Mouse (Mus musculus) cerebellum, adult 18-20 months (tissue): ENCODE measurements around the gene Sec14l1.
"Not testable (repeated sequence)": the region's sequence is repeated elsewhere in the genome, so short reads cannot be mapped to it uniquely, and the experiment has no call there.

Experiments used
- DNase-seq, 2 experiments: peaks; one replicate each; pipeline ENCODE4 v3.0.0; 2021

Sec14l1 gene

DNA sequence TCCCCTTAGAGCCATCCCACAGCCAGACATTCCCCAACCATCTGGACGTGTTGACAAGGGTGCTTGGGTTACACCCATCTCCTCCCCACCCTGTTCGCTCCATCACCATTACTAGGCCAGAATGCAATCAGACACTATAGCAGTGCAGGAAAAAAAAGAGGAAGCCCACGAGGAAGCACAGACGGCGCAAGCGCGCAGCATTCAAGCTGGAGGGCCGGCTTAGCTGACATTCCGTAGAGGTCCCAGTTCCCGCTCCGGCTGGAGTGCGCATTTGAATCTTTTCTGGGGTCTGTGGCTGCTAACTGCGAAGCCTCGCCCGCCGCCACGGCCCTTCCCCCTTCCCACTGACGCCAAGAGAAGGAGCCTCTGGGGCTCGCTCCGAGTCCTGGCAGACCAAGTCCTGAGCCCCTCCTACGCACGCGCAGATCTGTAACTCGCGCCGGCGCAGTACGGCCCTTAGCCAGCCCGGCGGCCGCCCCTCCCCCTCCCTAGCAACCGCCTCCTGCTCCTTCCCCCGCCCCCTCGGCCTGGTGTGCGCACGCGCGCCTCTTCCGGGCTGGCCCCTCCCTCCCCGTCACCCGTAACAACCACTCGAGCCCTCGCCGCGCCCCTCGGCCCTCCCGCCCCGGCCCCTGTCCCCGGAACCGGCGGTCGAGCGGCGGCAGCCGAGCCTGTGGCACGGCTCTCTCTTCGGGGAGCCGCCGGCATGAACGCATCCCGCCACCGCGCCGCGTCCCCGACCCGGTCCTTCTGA lies at the start of gene Sec14l1:
Sec14l1 (plus strand) TSS at position 577 of the 754 bp plus-strand sequence.
- peak; percentile 97 to 100 for DNase-seq

DNA sequence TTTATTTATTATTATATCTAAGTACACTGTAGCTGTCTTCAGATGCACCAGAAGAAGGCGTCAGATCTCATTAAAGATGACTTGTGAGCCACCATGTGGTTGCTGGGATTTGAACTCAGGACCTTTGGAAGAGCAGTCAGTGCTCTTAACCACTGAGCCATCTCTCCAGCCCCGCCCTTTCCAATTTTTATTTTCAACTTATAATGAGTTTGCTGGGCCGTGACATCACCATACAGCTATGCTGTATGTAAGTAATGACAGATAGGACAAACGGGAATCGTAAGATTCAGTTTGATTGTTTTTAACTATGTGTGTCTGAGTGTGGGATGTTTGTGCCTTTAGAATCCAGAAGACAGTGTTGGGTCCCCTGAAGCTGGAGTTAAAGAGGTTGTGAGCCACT lies 49.4 kb upstream of the Sec14l1 start:
- not testable (repeated sequence) for DNase-seq

- DNase-seq: no peak
These were observed 48.2 kb upstream of the Sec14l1 start for GRCm38 (mm10) chr11:117066738-117067137.

GRCm38 (mm10) chr11:117068332-117068731 lies 46.6 kb upstream of the Sec14l1 start:
- no peak for DNase-seq

DNA sequence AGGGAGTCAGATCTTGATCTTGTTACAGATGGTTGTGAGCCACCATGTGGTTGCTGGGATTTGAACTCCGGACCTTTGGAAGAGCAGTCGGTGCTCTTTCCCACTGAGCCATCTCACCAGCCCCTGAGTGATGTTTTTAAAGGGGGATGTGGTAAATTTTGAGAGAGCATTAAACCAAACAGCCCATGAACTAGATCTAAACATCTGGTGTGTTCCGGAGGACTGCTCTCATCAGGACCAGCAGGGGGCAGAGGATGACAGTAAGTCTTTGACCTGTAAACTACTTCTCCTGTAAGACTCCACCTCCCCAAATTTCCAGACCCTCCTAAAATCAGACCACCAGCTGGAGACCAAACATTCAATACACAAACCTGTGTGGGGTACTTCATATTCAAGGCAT lies 45.9 kb upstream of the Sec14l1 start:
- DNase-seq: no peak

- no peak for DNase-seq
These were observed 44.3 kb upstream of the Sec14l1 start for GRCm38 (mm10) chr11:117070711-117071110.

- peak; percentile 75 to 89 for DNase-seq
These were observed 42.8 kb upstream of the Sec14l1 start for GRCm38 (mm10) chr11:117072128-117072527.

- DNase-seq: no peak
These were observed 41.5 kb upstream of the Sec14l1 start for GRCm38 (mm10) chr11:117073426-117073825.

DNA sequence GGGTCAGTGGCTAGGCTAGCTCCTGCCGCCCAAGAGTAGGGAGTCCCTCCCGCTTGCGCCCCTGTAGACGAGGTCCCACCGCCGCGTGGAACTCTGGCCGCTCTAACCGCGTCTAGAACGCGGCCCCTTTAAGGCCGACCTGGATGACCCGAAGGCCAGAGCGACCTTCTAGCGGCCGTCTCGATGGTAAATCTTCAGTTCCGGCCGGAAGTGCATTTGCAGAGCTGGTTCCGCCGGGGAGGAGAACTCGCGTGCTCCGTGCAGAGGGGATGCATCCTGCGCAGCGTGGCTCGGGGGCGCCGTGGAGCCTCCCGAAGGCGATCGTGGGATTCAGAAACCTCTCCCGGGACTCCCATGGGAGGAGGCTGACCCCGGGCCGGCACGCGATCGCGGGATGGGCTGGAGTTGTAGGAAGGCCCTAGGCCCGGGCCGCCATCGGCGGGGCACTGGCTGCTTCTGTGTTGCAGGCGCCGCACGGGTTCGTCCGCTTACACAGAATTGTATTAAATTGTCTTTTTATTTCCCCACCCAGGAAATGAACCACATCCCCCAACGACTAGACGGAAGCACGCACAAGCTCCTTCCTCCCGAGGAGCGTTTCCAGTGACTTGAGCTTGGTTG lies 38.3 kb upstream of the Sec14l1 start:
- DNase-seq: peak; percentile 86 to 88

DNA sequence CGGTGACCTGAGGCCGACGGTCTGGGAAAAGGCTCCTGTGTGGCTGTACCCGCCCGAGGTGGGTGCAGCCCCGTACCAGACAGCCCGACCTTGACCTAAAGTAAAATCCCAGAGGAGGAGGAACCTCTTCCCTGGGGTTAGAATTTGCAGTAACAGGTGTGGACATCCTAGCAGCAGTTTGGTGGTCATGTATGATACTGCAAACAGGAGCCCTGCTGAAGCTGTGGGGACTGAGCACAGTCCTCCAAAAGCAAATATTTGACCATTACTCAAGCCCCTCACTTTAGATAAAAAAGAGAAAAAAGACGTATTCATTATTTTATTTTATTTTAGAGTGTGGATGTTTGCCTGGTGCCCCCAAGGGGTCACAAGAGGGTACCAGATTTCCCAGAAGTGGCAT lies 37.7 kb upstream of the Sec14l1 start:
- no peak for DNase-seq

DNA sequence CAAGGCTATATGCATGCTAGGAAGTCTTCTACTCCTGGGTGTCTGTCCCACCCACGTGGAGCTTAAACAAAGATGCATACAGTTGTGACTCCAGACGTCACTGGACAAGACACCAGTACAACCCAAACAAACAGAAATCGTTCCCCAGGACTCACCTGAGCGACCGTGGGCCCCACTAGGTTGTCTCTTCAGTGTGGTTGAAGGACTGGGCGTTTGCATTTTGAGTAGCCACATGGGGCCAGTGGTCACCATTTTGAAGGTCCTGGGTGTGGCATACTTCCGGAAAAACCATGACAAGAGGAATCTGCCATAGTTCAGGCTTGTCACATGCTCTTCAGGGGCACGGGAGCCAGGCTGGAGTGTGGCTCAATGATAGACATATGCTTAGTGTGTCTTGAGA lies 37.1 kb upstream of the Sec14l1 start:
- no peak for DNase-seq

DNA sequence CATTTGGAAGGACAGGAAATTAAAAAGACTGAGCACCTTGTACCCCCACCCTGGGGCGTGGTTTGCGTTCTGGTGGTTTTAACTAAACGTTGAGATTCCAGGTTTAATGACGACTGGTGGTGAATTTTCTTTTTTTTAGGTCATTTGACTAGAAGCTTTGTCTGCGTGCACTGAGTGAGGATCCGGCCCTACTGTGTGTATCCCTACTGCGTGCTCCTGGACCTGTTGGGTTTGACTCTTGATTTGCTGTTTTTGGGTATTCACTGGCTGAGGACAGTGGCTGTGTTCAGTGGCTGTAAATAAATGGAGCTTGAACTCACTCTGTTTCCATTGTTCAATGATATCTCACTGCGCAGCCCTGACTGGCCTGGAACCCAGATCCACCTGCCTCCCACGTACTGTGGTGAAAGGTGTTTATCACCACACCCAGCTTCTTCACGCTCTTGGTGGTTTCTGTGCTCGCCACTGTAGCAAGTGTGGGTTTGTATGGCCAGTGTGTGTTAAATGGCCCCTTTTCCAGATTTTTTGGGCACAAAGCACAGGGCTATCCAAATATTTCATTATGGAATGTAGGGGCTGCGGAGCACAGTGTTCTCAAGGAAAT lies 36.2 kb upstream of the Sec14l1 start:
- no peak for DNase-seq

DNA sequence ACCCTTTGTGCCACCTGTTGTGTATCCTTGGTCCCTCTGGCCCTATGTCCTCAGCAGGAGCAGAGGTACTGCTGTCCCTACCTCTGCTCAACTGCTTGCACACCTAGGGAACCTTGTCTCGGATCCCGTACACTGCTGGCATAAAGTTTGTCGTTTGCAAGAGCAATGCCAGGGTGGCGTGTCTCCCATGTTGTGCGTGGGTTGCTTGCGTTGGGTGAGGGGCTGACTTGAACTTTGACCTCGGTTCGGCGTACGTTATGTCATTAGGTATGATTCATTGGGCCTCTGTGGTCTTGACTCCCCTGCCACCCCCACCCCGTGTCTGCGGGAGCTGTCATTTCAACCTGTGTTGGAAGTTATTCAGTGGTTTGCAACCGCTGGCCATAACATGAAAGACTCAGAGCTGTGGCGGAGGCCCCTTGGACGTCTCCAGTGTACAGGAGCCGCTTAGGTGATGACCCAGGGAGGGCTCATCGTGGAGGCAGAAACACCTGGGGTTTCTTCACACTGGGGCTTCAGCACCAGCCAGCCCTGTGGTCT lies 35.2 kb upstream of the Sec14l1 start:
- DNase-seq: no peak

DNA sequence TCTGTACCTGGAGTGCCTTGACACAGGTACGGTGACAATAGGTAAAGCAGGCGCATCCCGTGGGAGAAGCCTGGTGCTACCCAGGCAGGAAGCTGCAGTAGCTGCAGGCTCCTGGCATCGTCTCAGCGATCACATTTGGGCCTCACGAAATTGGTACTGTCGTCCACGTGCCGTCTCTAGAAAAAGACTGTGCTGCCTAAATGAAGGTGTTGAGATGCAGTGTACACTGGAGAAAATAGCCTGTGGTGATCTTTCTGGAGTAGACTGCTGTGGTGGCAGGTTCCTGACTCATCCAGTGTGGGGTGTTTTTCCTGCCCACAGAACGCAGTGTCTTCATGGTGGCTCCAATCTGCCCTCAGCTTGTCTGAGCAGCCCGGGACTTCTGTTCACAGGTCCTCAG lies 34.8 kb upstream of the Sec14l1 start:
- DNase-seq: no peak

- peak; percentile 75 to 82 for DNase-seq
These were observed 33.6 kb upstream of the Sec14l1 start for GRCm38 (mm10) chr11:117081165-117082064.

- DNase-seq: no peak
These were observed 32.5 kb upstream of the Sec14l1 start for GRCm38 (mm10) chr11:117082353-117082934.

GRCm38 (mm10) chr11:117083052-117083881 lies 31.7 kb upstream of the Sec14l1 start:
- no peak for DNase-seq

GRCm38 (mm10) chr11:117083882-117084260 lies 31.1 kb upstream of the Sec14l1 start:
- DNase-seq: not testable (repeated sequence)

DNA sequence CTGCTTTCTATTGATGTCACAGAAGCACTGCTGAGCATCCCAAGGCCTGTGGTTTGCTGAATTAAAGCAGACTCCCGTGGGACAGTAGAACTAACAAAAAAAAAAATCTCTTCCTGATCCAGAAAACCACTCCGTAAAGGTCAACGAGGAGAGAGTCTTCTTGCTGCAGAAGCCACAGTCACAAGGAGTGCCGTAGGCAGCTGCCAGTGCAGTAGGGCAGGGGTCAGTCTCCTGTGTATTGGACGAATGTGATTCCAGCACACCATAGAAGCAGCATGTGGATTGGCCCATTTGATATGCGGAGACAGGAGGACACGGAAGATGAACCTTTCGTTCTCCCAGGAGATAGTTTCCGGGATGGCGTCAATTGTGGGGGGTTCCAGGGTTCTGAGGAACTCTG lies 28.8 kb upstream of the Sec14l1 start:
- no peak for DNase-seq

DNA sequence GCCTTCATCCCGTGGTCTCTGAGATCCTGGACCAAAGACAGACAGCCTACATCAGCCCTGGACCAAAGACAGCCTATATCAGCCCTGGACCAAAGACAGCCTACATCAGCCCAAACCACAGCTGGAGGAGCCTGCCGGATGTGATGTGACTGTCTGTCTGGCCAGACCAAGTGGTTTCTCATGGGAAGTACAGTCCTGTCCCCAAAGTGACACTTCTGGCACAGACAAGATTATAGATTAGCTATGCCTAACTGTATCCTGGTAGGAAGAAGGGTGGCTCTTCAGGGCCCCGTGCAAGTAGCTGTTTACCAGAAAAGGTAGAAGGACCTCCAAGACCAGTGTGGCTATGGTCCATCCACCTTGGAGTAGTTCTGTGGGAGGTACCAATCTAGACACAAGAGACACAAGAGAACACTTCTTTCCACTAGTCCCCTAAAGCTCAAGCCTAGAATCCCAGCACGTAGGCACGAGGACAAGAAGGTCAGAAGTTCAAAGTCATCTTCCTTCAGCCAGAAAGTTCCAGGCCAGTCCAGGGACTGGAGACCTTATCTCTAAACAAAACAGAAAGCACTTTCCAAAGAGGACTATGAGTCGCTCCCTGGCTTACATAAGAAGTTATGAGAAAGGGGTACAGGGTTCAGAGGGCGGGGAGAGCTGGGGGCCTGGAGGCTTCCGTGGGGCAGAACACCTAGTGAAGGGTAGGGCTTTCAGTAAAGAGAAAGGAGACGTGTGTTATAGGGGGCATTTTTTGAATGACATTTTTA lies 27.8 kb upstream of the Sec14l1 start:
- DNase-seq: no peak
